Mouse (Mus musculus) ES-Bruce4 (cell line): Measurements from ENCODE around the gene Celf2.

ENCODE experiments used
- CTCF ChIP-seq: IDR thresholded peaks from one replicate; pipeline ENCODE4 v1.8.1; 2011; ENCODE audit warnings: low read depth, low read length
- POLR2A ChIP-seq: IDR thresholded peaks from one replicate; pipeline ENCODE4 v1.8.1; 2011; ENCODE audit warnings: low read length; ENCODE audit not compliant: insufficient read depth

DNA sequence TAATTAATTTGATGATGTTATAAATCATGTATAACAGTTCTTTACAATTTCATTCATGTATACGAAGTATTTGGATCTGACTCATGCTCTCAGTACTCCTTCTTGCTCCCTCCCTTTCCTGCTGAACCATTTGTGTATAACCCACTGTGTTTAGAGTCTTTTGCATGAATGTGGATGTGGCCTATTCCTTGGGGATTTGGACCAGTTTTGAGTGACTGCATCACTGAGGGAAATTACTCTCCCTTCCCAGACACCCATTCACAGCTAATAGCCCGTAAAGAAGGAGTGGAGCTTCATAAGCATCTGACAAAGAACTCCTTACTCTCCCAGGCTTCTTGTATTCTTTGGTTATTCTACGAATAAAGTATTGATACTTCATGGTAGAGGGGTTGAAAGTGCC is 189.6 kb downstream of the Celf2 start:
- TF ChIP-seq POLR2A: no peak
- no peak for TF ChIP-seq CTCF
